Mouse (Mus musculus): ENCODE measurements at regions not wholly inside any gene's neighbourhood (a gene's known extent, or its start where the extent isn't known, plus 50 kb on each side); places are given as distances from the start of the nearest gene placed in this dataset.

- Histone ChIP-seq H3K9ac (replicated peaks; ENCODE audit: low read length) (no peak overlapping the region), H3K4me3 (replicated peaks; ENCODE audit: low read depth, low read length) (no peak overlapping the region), H3K9me3 (ENCODE audit: control insufficient read depth, low read length) (no peaks in the 10 kb centered on the region), H3K36me3 (ENCODE audit: control insufficient read depth, insufficient read depth, low read length) (no peaks in the 10 kb centered on the region), H3K27me3 (ENCODE audit: control insufficient read depth, insufficient read depth, low read length) (no peaks in the 10 kb centered on the region), H3K4me1 (ENCODE audit: control insufficient read depth, insufficient read depth, low read length) (no peaks in the 10 kb centered on the region), H3K4me2 (ENCODE audit: low read length) (no peak overlapping the region), H3K27ac (replicated peaks; ENCODE audit: low read depth, low read length) (no peak overlapping the region)
- 93% methylated on average over 7 of the region's 7 CpGs for WGBS
- ATAC-seq (ENCODE audit: low FRiP score, low TSS enrichment) (no peak), DNase-seq (no peak)
Observed at GRCm38 (mm10) chr15:42900056-42900455, 2765.9 kb downstream of the 9330182O14Rik start.

- Histone ChIP-seq H3K4me3 (replicated peaks; ENCODE audit: low read depth, low read length) (no peak overlapping the region), H3K36me3 (ENCODE audit: control insufficient read depth, insufficient read depth, low read length) (no peaks in the 10 kb centered on the region), H3K4me1 (ENCODE audit: control insufficient read depth, insufficient read depth, low read length) (no peaks in the 10 kb centered on the region), H3K4me2 (ENCODE audit: low read length) (no peak overlapping the region), H3K27ac (replicated peaks; ENCODE audit: low read depth, low read length) (no peak overlapping the region), H3K9me3 (ENCODE audit: control insufficient read depth, low read length) (no peaks in the 10 kb centered on the region), H3K27me3 (ENCODE audit: control insufficient read depth, insufficient read depth, low read length) (no peaks in the 10 kb centered on the region), H3K9ac (replicated peaks; ENCODE audit: low read length) (no peak overlapping the region)
- DNase-seq (no peak), ATAC-seq (ENCODE audit: low FRiP score, low TSS enrichment) (no peak)
- 85% methylated on average over 3 of the region's 3 CpGs for WGBS
Observed at GRCm38 (mm10) chr15:42901782-42902181, 2767.6 kb downstream of the 9330182O14Rik start.

- Histone ChIP-seq H3K27me3 (ENCODE audit: control insufficient read depth, insufficient read depth, low read length) (no peaks in the 10 kb centered on the region), H3K27ac (replicated peaks; ENCODE audit: low read depth, low read length) (no peak overlapping the region), H3K4me3 (replicated peaks; ENCODE audit: low read depth, low read length) (no peak overlapping the region), H3K4me1 (ENCODE audit: control insufficient read depth, insufficient read depth, low read length) (no peaks in the 10 kb centered on the region), H3K4me2 (ENCODE audit: low read length) (no peak overlapping the region), H3K9me3 (ENCODE audit: control insufficient read depth, low read length) (no peaks in the 10 kb centered on the region), H3K36me3 (ENCODE audit: control insufficient read depth, insufficient read depth, low read length) (no peaks in the 10 kb centered on the region), H3K9ac (replicated peaks; ENCODE audit: low read length) (no peak overlapping the region)
- no peak for ATAC-seq (ENCODE audit: low FRiP score, low TSS enrichment)
- WGBS, result 82% methylated on average over 2 of the region's 2 CpGs
- DNase-seq, result no peak
Observed at GRCm38 (mm10) chr15:42911357-42911756, 2777.2 kb downstream of the 9330182O14Rik start.

GRCm38 (mm10) chr15:42912880-42913279 is 2778.7 kb downstream of the 9330182O14Rik start:
- ATAC-seq (ENCODE audit: low FRiP score, low TSS enrichment), result 0 out of 2 replicates have a peak, but pooled peaks have one; percentile 18
- no peak for DNase-seq
- Histone ChIP-seq H3K27ac (replicated peaks; ENCODE audit: low read depth, low read length) (no peak overlapping the region), H3K4me1 (ENCODE audit: control insufficient read depth, insufficient read depth, low read length) (no peaks in the 10 kb centered on the region), H3K9me3 (ENCODE audit: control insufficient read depth, low read length) (no peaks in the 10 kb centered on the region), H3K9ac (replicated peaks; ENCODE audit: low read length) (no peak overlapping the region), H3K27me3 (ENCODE audit: control insufficient read depth, insufficient read depth, low read length) (no peaks in the 10 kb centered on the region), H3K4me2 (ENCODE audit: low read length) (no peak overlapping the region), H3K4me3 (replicated peaks; ENCODE audit: low read depth, low read length) (no peak overlapping the region), H3K36me3 (ENCODE audit: control insufficient read depth, insufficient read depth, low read length) (no peaks in the 10 kb centered on the region)
- 70% methylated on average over 4 of the region's 4 CpGs for WGBS

- Histone ChIP-seq H3K4me1 (ENCODE audit: control insufficient read depth, insufficient read depth, low read length) (no peaks in the 10 kb centered on the region), H3K36me3 (ENCODE audit: control insufficient read depth, insufficient read depth, low read length) (no peaks in the 10 kb centered on the region), H3K27me3 (ENCODE audit: control insufficient read depth, insufficient read depth, low read length) (no peaks in the 10 kb centered on the region), H3K27ac (replicated peaks; ENCODE audit: low read depth, low read length) (no peak overlapping the region), H3K4me3 (replicated peaks; ENCODE audit: low read depth, low read length) (no peak overlapping the region), H3K9me3 (ENCODE audit: control insufficient read depth, low read length) (no peaks in the 10 kb centered on the region), H3K4me2 (ENCODE audit: low read length) (no peak overlapping the region), H3K9ac (replicated peaks; ENCODE audit: low read length) (no peak overlapping the region)
- WGBS, result 16% methylated on average over 2 of the region's 2 CpGs
- DNase-seq (peak; percentile 8), ATAC-seq (ENCODE audit: low FRiP score, low TSS enrichment) (0 out of 2 replicates have a peak, but pooled peaks have one; percentile 12)
Observed at GRCm38 (mm10) chr15:42913285-42913684, 2779.1 kb downstream of the 9330182O14Rik start.

- peak; percentile 63; the same call in 1 of the 2 replicates for ATAC-seq (ENCODE audit: low FRiP score, low TSS enrichment)
- H3K36me3 ChIP-seq (ENCODE audit: control insufficient read depth, insufficient read depth, low read length), result no peaks in the 10 kb centered on the region
- no peak overlapping the region for H3K27ac ChIP-seq (replicated peaks; ENCODE audit: low read depth, low read length)
- no peaks in the 10 kb centered on the region for H3K4me1 ChIP-seq (ENCODE audit: control insufficient read depth, insufficient read depth, low read length)
- peak; percentile 88 for DNase-seq
- H3K27me3 ChIP-seq (ENCODE audit: control insufficient read depth, insufficient read depth, low read length), result no peaks in the 10 kb centered on the region
- 8% methylated on average over 3 of the region's 3 CpGs for WGBS
- no peaks in the 10 kb centered on the region for H3K9me3 ChIP-seq (ENCODE audit: control insufficient read depth, low read length)
- no peak overlapping the region for H3K9ac ChIP-seq (replicated peaks; ENCODE audit: low read length)
- H3K4me3 ChIP-seq (replicated peaks; ENCODE audit: low read depth, low read length), result no peak overlapping the region
- no peak overlapping the region for H3K4me2 ChIP-seq (ENCODE audit: low read length)
Observed at GRCm38 (mm10) chr15:42914099-42914498, 2779.9 kb downstream of the 9330182O14Rik start.

GRCm38 (mm10) chr15:42915195-42915594 is 2781.0 kb downstream of the 9330182O14Rik start:
- no peak for DNase-seq
- no peak overlapping the region for H3K27ac ChIP-seq (replicated peaks; ENCODE audit: low read depth, low read length)
- H3K36me3 ChIP-seq (ENCODE audit: control insufficient read depth, insufficient read depth, low read length), result no peaks in the 10 kb centered on the region
- no peaks in the 10 kb centered on the region for H3K27me3 ChIP-seq (ENCODE audit: control insufficient read depth, insufficient read depth, low read length)
- no peak overlapping the region for H3K4me3 ChIP-seq (replicated peaks; ENCODE audit: low read depth, low read length)
- peak; percentile 22; the same call in 1 of the 2 replicates for ATAC-seq (ENCODE audit: low FRiP score, low TSS enrichment)
- 90% methylated on average over 11 of the region's 11 CpGs for WGBS
- no peak overlapping the region for H3K9ac ChIP-seq (replicated peaks; ENCODE audit: low read length)
- no peak overlapping the region for H3K4me2 ChIP-seq (ENCODE audit: low read length)
- H3K9me3 ChIP-seq (ENCODE audit: control insufficient read depth, low read length), result no peaks in the 10 kb centered on the region
- H3K4me1 ChIP-seq (ENCODE audit: control insufficient read depth, insufficient read depth, low read length), result no peaks in the 10 kb centered on the region

- no peak overlapping the region for H3K4me3 ChIP-seq (replicated peaks; ENCODE audit: low read depth, low read length)
- no peaks in the 10 kb centered on the region for H3K27me3 ChIP-seq (ENCODE audit: control insufficient read depth, insufficient read depth, low read length)
- H3K4me2 ChIP-seq (ENCODE audit: low read length), result no peak overlapping the region
- no peak overlapping the region for H3K27ac ChIP-seq (replicated peaks; ENCODE audit: low read depth, low read length)
- DNase-seq (no peak), ATAC-seq (ENCODE audit: low FRiP score, low TSS enrichment) (no peak)
- H3K9me3 ChIP-seq (ENCODE audit: control insufficient read depth, low read length), result no peaks in the 10 kb centered on the region
- 66% methylated on average over 3 of the region's 3 CpGs for WGBS
- H3K4me1 ChIP-seq (ENCODE audit: control insufficient read depth, insufficient read depth, low read length), result no peaks in the 10 kb centered on the region
- H3K9ac ChIP-seq (replicated peaks; ENCODE audit: low read length), result no peak overlapping the region
- H3K36me3 ChIP-seq (ENCODE audit: control insufficient read depth, insufficient read depth, low read length), result no peaks in the 10 kb centered on the region
Observed at GRCm38 (mm10) chr15:42921618-42922017, 2787.5 kb downstream of the 9330182O14Rik start.

GRCm38 (mm10) chr15:42928331-42928730 is 2794.2 kb downstream of the 9330182O14Rik start:
- H3K4me1 ChIP-seq (ENCODE audit: control insufficient read depth, insufficient read depth, low read length), result no peaks in the 10 kb centered on the region
- no peak overlapping the region for H3K27ac ChIP-seq (replicated peaks; ENCODE audit: low read depth, low read length)
- no peak for DNase-seq
- no peaks in the 10 kb centered on the region for H3K36me3 ChIP-seq (ENCODE audit: control insufficient read depth, insufficient read depth, low read length)
- H3K9ac ChIP-seq (replicated peaks; ENCODE audit: low read length), result no peak overlapping the region
- no peak overlapping the region for H3K4me3 ChIP-seq (replicated peaks; ENCODE audit: low read depth, low read length)
- 83% methylated on average over 4 of the region's 4 CpGs for WGBS
- no peak overlapping the region for H3K4me2 ChIP-seq (ENCODE audit: low read length)
- no peaks in the 10 kb centered on the region for H3K9me3 ChIP-seq (ENCODE audit: control insufficient read depth, low read length)
- ATAC-seq (ENCODE audit: low FRiP score, low TSS enrichment), result no peak
- no peaks in the 10 kb centered on the region for H3K27me3 ChIP-seq (ENCODE audit: control insufficient read depth, insufficient read depth, low read length)

Measured in midbrain, embryonic 14.5 days (tissue).